Mouse (Mus musculus) midbrain, embryonic 15.5 days (tissue): Measurements from ENCODE around the gene Ocln. TPM values are rescaled to one million over a fixed set of nuclear protein-coding genes. Genes with fewer than 3 reads are reported as not detected.
"Not testable (repeated sequence)": the region's sequence is repeated elsewhere in the genome, so short reads cannot be mapped to it uniquely, and the experiment has no call there.

Experiments used
- ATAC-seq: fragments of 200-750 bp; cut with Nextera tagmentation; replicated peaks from 2 replicates; pipeline ENCODE4 v1.8.0; 2017; ENCODE audit warnings: moderate TSS enrichment
- H3K27ac ChIP-seq: fragments of 300-500 bp; sonication (generic); 2 replicates; pipeline ENCODE4 v1.5.1; 2015; ENCODE audit warnings: mild to moderate bottlenecking, inconsistent platforms
- H3K27me3 ChIP-seq: fragments of 300-500 bp; sonication (generic); replicated peaks from 2 replicates; pipeline ENCODE4 v1.6.1; 2015; ENCODE audit warnings: inconsistent platforms
- H3K36me3 ChIP-seq: fragments of 300-500 bp; sonication (generic); replicated peaks from 2 replicates; pipeline ENCODE4 v1.6.1; 2015; ENCODE audit warnings: inconsistent platforms
- H3K4me1 ChIP-seq: fragments of 300-500 bp; sonication (generic); 2 replicates; pipeline ENCODE4 v1.6.1; 2015; ENCODE audit warnings: inconsistent platforms
- H3K4me2 ChIP-seq: fragments of 300-500 bp; sonication (generic); 2 replicates; pipeline ENCODE4 v1.6.1; 2015; ENCODE audit warnings: inconsistent platforms, mild to moderate bottlenecking, moderate library complexity
- H3K4me3 ChIP-seq: fragments of 300-500 bp; sonication (generic); 2 replicates; pipeline ENCODE4 v1.5.1; 2015; ENCODE audit warnings: mild to moderate bottlenecking, inconsistent platforms
- H3K9ac ChIP-seq: fragments of 300-500 bp; sonication (generic); 2 replicates; pipeline ENCODE4 v1.6.1; 2015; ENCODE audit warnings: mild to moderate bottlenecking, inconsistent platforms
- H3K9me3 ChIP-seq: fragments of 300-500 bp; sonication (generic); 2 replicates; pipeline ENCODE4 v1.6.1; 2016; ENCODE audit warnings: inconsistent platforms
- WGBS: fragments of 180-500 bp; shearing (Covaris S2); methylation state at CpG from one replicate; pipeline ENCODE4 v1.1.7; 2015; ENCODE audit warnings: mixed read lengths; 5-methylcytosine and 5-hydroxymethylcytosine counted together
- polyA plus RNA-seq: library from polyadenylated mRNA; unstranded; fragments of >200 nt; fragmentation: Nextera tagmentation; extraction: Ambion mirVana; gene quantifications from 2 replicates; pipeline ENCODE4 v1.2.1, GENCODE M21; 2015

The Ocln gene
- polyA plus RNA-seq, 1 experiment from 2014 or later: 8.6 TPM

DNA sequence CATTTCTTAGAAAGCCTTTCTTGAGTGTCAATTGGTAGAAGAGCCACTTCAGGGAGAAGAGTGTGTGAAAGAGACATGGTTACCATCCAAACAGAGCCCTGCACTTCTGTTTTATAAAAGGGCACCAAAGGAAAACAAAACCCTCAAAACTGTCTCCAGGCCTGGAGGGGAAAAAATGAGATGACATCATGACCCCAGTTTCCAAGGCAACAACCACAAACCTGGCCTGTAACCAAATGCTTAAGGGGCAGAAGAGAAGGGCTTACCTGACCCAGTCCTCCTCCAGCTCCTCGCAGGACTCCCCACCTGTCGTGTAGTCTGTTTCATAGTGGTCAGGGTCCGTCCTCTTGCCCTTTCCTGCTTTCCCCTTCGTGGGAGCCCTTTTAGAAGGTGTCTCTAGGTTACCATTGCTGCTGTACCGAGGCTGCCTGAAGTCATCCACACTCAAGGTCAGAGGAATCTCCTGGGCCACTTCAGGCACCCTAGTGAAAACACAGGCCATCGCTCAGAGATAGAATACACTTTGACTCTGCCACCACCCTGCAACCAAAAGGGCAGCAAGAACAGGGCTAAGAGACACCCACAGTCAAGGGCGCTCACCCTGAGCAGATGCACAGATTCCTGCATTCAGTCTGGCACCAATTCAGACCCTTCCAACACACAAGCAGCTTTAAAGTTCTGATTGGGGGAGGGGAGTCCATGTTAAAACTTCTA is 41.2 kb downstream of the Ocln start:
- H3K27me3 ChIP-seq: no peaks in the 10 kb centered on the region
- H3K9me3 ChIP-seq: no peaks in the 10 kb centered on the region
- no peaks in the 10 kb centered on the region for H3K4me1 ChIP-seq
- 73% methylated on average over 7 of the region's 7 CpGs for WGBS
- ATAC-seq: no peak
- H3K4me2 ChIP-seq: no peak overlapping the region
- no peak overlapping the region for H3K4me3 ChIP-seq
- H3K27ac ChIP-seq: no peak overlapping the region
- no peaks in the 10 kb centered on the region for H3K36me3 ChIP-seq
- H3K9ac ChIP-seq: no peak overlapping the region

GRCm38 (mm10) chr13:100499625-100500024 is 52.9 kb downstream of the Ocln start:
- not testable (repeated sequence) for H3K4me1 ChIP-seq, H3K9me3 ChIP-seq, ATAC-seq, H3K27me3 ChIP-seq, H3K4me2 ChIP-seq, H3K4me3 ChIP-seq, H3K27ac ChIP-seq, H3K36me3 ChIP-seq, H3K9ac ChIP-seq

- 86% methylated on average over 4 of the region's 4 CpGs for WGBS
- Histone ChIP-seq H3K4me2 (no peak overlapping the region), H3K36me3 (no peaks in the 10 kb centered on the region)
Observed at GRCm38 (mm10) chr13:100495337-100495736, 57.2 kb downstream of the Ocln start.

DNA sequence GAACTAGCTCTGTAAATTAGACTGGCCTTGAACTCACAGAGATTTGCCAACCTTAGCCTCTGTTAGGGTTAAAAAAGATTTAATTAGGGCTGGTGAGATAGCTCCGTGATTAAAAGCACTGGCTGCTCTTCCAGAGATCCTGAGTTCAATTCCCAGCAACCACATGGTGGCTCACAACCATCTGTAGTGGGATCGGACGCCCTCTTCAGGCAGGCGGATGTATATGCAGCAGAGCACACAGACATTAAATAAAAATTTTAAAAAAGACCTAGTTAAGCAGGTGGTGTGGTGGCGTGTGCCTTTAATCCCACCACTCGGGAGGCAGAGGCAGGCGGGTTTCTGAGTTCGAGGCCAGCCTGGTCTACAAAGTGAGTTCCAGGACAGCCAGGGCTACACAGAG is 58.1 kb downstream of the Ocln start:
- not testable (repeated sequence) for ATAC-seq, H3K4me3 ChIP-seq
- 65% methylated on average over 8 of the region's 8 CpGs for WGBS

More at GRCm38 (mm10) chr13:100495337-100495736, 57.2 kb downstream of the Ocln start:
- peaks cover 13% of the 10 kb centered on the region for H3K4me1 ChIP-seq
- H3K27me3 ChIP-seq: no peaks in the 10 kb centered on the region
- no peak overlapping the region for H3K27ac ChIP-seq
- ATAC-seq: no peak
- no peaks in the 10 kb centered on the region for H3K9me3 ChIP-seq
- no peak overlapping the region for H3K9ac ChIP-seq
- no peak overlapping the region for H3K4me3 ChIP-seq

DNA sequence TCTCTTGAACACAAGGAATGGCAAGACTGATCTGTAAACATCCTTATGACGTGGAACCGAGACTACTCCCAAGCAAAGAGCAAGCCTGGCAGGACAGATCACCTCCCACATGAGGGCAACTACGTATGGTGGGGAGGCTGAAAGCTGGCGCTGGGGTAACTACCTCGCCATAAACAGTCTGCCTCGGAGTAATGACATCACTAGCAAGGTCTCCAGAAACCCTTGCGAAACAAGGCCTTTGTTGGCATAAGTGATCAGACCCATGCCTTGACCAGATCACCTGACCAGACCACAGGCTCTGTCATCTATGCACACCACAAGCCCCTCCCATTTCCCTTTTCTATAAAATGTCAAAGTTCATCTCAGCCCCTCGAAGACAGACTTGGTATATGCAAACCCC is 59.2 kb downstream of the Ocln start:
- Histone ChIP-seq H3K4me3 (no peak overlapping the region), H3K36me3 (peaks cover 7% of the 10 kb centered on the region; the same call in 1 of the 2 replicates)
- ATAC-seq: no peak; the same call in 1 of the 2 replicates

More for the DNA sequence above, 58.1 kb downstream of the Ocln start:
- H3K4me1 ChIP-seq: peaks cover 13% of the 10 kb centered on the region
- not testable (repeated sequence) for H3K9me3 ChIP-seq, H3K27me3 ChIP-seq, H3K27ac ChIP-seq, H3K9ac ChIP-seq, H3K36me3 ChIP-seq, H3K4me2 ChIP-seq

GRCm38 (mm10) chr13:100492061-100492787 is 60.3 kb downstream of the Ocln start, which contains the start of gene Gtf2h2:
Gene Gtf2h2, minus strand, starts transcription at chr13:100492579.
- no peaks in the 10 kb centered on the region for H3K27me3 ChIP-seq
- H3K4me3 ChIP-seq: peak within 1 kb of the TSS; percentile 100
- H3K27ac ChIP-seq: peak within 1 kb of the TSS; percentile 90
- H3K36me3 ChIP-seq: peaks cover 13% of the 10 kb centered on the region
- no peaks in the 10 kb centered on the region for H3K9me3 ChIP-seq
- under 1% methylated on average over 51 of the region's 51 CpGs for WGBS
- H3K4me1 ChIP-seq: peaks cover 13% of the 10 kb centered on the region
- peak; percentile 94 for ATAC-seq
- H3K9ac ChIP-seq: peak within 1 kb of the TSS; percentile 95
- peak within 1 kb of the TSS; percentile 73 for H3K4me2 ChIP-seq

More for the DNA sequence above, 59.2 kb downstream of the Ocln start:
- no peak overlapping the region for H3K27ac ChIP-seq
- H3K4me1 ChIP-seq: peaks cover 13% of the 10 kb centered on the region
- no peak overlapping the region for H3K9ac ChIP-seq
- no peaks in the 10 kb centered on the region for H3K9me3 ChIP-seq
- H3K27me3 ChIP-seq: no peaks in the 10 kb centered on the region
- WGBS: 82% methylated on average over 8 of the region's 8 CpGs
- no peak overlapping the region for H3K4me2 ChIP-seq

GRCm38 (mm10) chr13:100491623-100492022 is 60.9 kb downstream of the Ocln start:
- peak; percentile 18 for ATAC-seq
- H3K27me3 ChIP-seq: no peaks in the 10 kb centered on the region
- no peaks in the 10 kb centered on the region for H3K9me3 ChIP-seq
- peak overlapping the region; percentile 95 for H3K9ac ChIP-seq
- peak overlapping the region; percentile 100 for H3K4me3 ChIP-seq
- peak overlapping the region; percentile 90; the same call in 1 of the 2 replicates for H3K27ac ChIP-seq
- 14% methylated on average over 6 of the region's 6 CpGs for WGBS
- H3K4me1 ChIP-seq: peaks cover 13% of the 10 kb centered on the region
- H3K4me2 ChIP-seq: peak overlapping the region; percentile 73
- H3K36me3 ChIP-seq: peaks cover 19% of the 10 kb centered on the region

GRCm38 (mm10) chr13:100490424-100490823 is 62.1 kb downstream of the Ocln start:
- peaks cover 13% of the 10 kb centered on the region for H3K4me1 ChIP-seq
- WGBS: 91% methylated on average over 5 of the region's 5 CpGs
- no peak for ATAC-seq
- H3K27me3 ChIP-seq: no peaks in the 10 kb centered on the region
- no peak overlapping the region for H3K9ac ChIP-seq
- no peak overlapping the region for H3K4me2 ChIP-seq
- H3K27ac ChIP-seq: no peak overlapping the region
- no peak overlapping the region for H3K4me3 ChIP-seq
- peaks cover 22% of the 10 kb centered on the region for H3K36me3 ChIP-seq
- H3K9me3 ChIP-seq: no peaks in the 10 kb centered on the region

DNA sequence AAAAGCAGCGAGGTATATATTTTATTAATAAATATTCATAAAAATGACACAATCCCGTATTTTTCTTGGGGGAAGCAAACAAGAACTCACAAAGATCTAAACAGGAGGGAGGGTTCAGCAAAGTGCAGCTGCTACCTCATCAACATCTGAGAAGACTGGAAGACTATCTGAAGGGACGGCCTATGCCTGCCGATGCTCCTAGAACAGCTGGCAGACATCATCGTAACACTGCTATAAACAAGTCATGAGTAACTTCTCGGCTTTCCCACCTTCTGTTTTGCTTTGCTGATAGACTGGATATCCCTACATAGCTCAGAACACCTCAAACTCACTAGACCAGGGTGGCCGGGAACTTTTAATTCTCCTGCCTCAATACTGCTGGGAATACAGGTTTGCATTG is 68.9 kb downstream of the Ocln start:
- WGBS: 95% methylated on average over 7 of the region's 7 CpGs
- Histone ChIP-seq H3K9me3 (no peaks in the 10 kb centered on the region), H3K27ac (no peak overlapping the region), H3K27me3 (no peaks in the 10 kb centered on the region), H3K4me3 (no peak overlapping the region), H3K9ac (no peak overlapping the region), H3K4me2 (no peak overlapping the region), H3K4me1 (no peaks in the 10 kb centered on the region), H3K36me3 (peaks cover 27% of the 10 kb centered on the region)
- ATAC-seq: no peak

DNA sequence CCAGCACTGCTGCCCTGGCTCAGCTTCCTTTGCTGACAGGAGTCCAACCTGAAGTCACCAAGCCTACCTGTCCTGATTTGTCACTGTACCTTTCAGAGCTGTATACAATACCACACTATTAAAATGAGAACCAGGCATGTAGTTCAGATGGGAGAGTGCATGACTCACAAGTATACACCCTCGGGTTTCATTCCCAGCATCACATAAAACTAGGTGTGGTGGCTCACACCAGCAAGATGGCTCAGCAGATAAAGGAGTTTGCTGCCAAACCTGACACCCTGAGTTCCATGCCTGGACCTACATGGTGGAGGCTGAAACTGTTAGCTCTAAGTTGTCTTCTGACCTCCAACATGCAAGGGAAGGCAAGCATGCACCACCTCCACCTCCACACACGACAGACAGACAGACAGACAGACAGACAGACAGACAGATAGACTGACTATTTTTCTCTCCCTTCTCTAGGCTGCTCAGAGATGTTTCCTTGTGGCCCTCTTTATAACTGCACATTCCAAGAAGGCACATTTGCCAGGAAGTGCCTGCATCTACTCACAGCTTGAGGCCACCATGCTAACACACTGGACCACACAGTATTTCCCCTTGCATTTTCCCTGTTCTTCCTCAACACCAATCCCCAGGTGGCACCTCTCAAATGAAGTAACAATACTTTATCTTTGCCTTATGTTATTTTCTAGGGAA is 88.8 kb downstream of the Ocln start:
- Histone ChIP-seq H3K27me3 (no peaks in the 10 kb centered on the region), H3K27ac (no peak overlapping the region), H3K4me2 (no peak overlapping the region), H3K9me3 (no peaks in the 10 kb centered on the region; the same call in 1 of the 2 replicates), H3K9ac (no peak overlapping the region), H3K36me3 (peaks cover 40% of the 10 kb centered on the region), H3K4me3 (no peak overlapping the region), H3K4me1 (no peaks in the 10 kb centered on the region)
- WGBS: 91% methylated on average over 2 of the region's 2 CpGs
- no peak for ATAC-seq

DNA sequence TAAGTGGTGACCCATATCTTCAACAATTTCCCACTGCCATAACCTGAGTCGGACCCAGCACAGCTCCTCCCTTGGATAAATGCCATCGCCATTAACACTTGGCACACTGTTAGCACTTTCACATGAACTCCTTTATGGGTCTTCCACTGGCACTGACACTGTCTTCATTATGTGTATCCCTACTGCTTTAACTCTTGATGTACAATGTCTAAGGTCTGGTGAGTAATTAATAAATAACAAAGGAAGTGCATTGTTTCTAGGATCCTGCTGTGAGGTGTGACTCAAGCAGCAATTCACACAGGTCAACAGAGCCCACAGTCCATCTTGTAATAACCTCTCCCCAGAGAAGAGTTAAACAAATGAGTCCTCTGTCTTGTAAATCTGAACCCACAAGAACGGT is 91.2 kb downstream of the Ocln start:
- Histone ChIP-seq H3K36me3 (peaks cover 20% of the 10 kb centered on the region), H3K9ac (no peak overlapping the region), H3K27ac (no peak overlapping the region), H3K9me3 (no peaks in the 10 kb centered on the region), H3K4me3 (no peak overlapping the region), H3K4me1 (no peaks in the 10 kb centered on the region), H3K4me2 (no peak overlapping the region), H3K27me3 (no peaks in the 10 kb centered on the region)
- WGBS: 84% methylated on average over 3 of the region's 3 CpGs
- ATAC-seq: no peak

GRCm38 (mm10) chr13:100452415-100453127 is 99.9 kb downstream of the Ocln start, which contains the start of gene Naip1:
Gene Naip1, minus strand, starts transcription at chr13:100452869.
- 82% methylated on average over 8 of the region's 8 CpGs for whole genome bisulfite sequencing
- H3K4me1 ChIP-seq, H3K4me2 ChIP-seq, H3K9me3 ChIP-seq, H3K27me3 ChIP-seq, H3K4me3 ChIP-seq, ATAC-seq, H3K27ac ChIP-seq, H3K36me3 ChIP-seq, H3K9ac ChIP-seq: not testable (repeated sequence)
